Mouse (Mus musculus) liver, postnatal 0 days (tissue): Measurements from ENCODE around the gene Olfr1087.

Source experiments
- CTCF ChIP-seq: sonication (generic); IDR thresholded peaks from 2 replicates; pipeline ENCODE4 v1.5.1; 2016; ENCODE audit warnings: antibody characterized with exemption, low read depth
- EP300 ChIP-seq: IDR thresholded peaks from 2 replicates; pipeline ENCODE4 v1.6.1; 2016; ENCODE audit warnings: antibody characterized with exemption, low read depth, mild to moderate bottlenecking

DNA sequence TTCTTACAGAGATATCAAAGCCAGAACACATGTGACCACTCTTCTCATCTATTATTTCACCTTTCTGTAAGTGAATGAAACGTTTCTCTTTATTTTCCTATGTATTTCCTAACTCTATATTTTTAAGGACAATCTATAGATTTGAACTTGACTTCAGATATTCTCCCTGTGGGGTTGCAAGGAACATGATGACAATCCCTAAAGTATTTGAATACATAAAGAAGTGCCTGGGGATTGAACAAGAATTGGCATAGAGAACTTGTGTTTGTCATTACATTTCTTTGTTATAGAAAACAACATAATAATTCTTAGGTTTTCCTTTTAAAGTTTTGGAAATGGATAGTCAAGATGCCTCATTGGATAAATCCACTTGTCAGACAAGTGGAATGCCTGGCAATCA is 36.3 kb downstream of the Olfr1087 start, which contains the start of gene Olfr1085:
- no peak for TF ChIP-seq CTCF
- no peak for TF ChIP-seq EP300
